Mouse (Mus musculus) stomach, embryonic 16.5 days (tissue): ENCODE measurements around the gene Ptprm. TPM values are rescaled to one million over a fixed set of nuclear protein-coding genes. Genes with fewer than 3 reads are reported as not detected.

Experiments used
- ATAC-seq: fragments of 200-750 bp; cut with Nextera tagmentation; 2 replicates; pipeline ENCODE4 v1.8.0; 2017; ENCODE audit warnings: moderate number of reproducible peaks, moderate TSS enrichment; ENCODE audit not compliant: insufficient read depth, low FRiP score
- H3K27ac ChIP-seq: fragments of 300-500 bp; sonication (generic); 2 replicates; pipeline ENCODE4 v1.5.1; 2014; ENCODE audit warnings: low read length
- H3K27me3 ChIP-seq: fragments of 300-500 bp; sonication (generic); 2 replicates; pipeline ENCODE4 v1.6.1; 2014; ENCODE audit warnings: low read length, control low read depth, mixed read lengths; ENCODE audit not compliant: control insufficient read depth, insufficient read depth
- H3K36me3 ChIP-seq: fragments of 300-500 bp; sonication (generic); 2 replicates; pipeline ENCODE4 v1.6.1; 2014; ENCODE audit warnings: low read length; ENCODE audit not compliant: control insufficient read depth, insufficient read depth
- H3K4me1 ChIP-seq: fragments of 300-500 bp; sonication (generic); 2 replicates; pipeline ENCODE4 v1.6.1; 2014; ENCODE audit warnings: low read length, control low read depth, mixed read lengths; ENCODE audit not compliant: control insufficient read depth, insufficient read depth
- H3K4me2 ChIP-seq: fragments of 300-500 bp; sonication (generic); 2 replicates; pipeline ENCODE4 v1.6.1; 2014; ENCODE audit warnings: low read depth, low read length, mixed read lengths
- H3K4me3 ChIP-seq: fragments of 300-500 bp; sonication (generic); replicated peaks from 2 replicates; pipeline ENCODE4 v1.5.1; 2014; ENCODE audit warnings: mild to moderate bottlenecking, low read length
- H3K9ac ChIP-seq: fragments of 300-500 bp; sonication (generic); 2 replicates; pipeline ENCODE4 v1.6.1; 2014; ENCODE audit warnings: low read length
- H3K9me3 ChIP-seq: fragments of 300-500 bp; sonication (generic); replicated peaks from 2 replicates; pipeline ENCODE4 v1.6.1; 2016; ENCODE audit warnings: low read length, control low read depth; ENCODE audit not compliant: control insufficient read depth
- WGBS: fragments of 180-500 bp; shearing (Covaris S2); extraction: QIAGEN DNeasy Blood & Tissue Kit; methylation state at CpG from one replicate; pipeline ENCODE4 v1.1.7; 2014; 5-methylcytosine and 5-hydroxymethylcytosine counted together
- microRNA-seq: library from miRNA; unstranded; fragments of <30 nt; microRNA quantifications from one replicate; pipeline ENCODE4, GENCODE M21; 2016
- polyA plus RNA-seq: library from polyadenylated mRNA; unstranded; fragments of >200 nt; fragmentation: Nextera tagmentation; extraction: Ambion mirVana; gene quantifications from 2 replicates; pipeline ENCODE4 v1.2.1, GENCODE M21; 2015

Gene Ptprm
- polyA plus RNA-seq, 1 experiment from 2014 or later = 10.8 TPM

- 82% methylated on average over 3 of the region's 3 CpGs for WGBS
- ATAC-seq = no peak
Measured at GRCm38 (mm10) chr17:66665201-66665756, 689.0 kb downstream of the Ptprm start.

GRCm38 (mm10) chr17:66664796-66665195, 689.5 kb downstream of the Ptprm start:
- H3K9ac ChIP-seq = no peak overlapping the region
- H3K4me3 ChIP-seq = no peak overlapping the region
- H3K36me3 ChIP-seq = no peaks in the 10 kb centered on the region
- H3K4me2 ChIP-seq = no peak overlapping the region
- H3K9me3 ChIP-seq = no peaks in the 10 kb centered on the region
- H3K27me3 ChIP-seq = no peaks in the 10 kb centered on the region
- 41% methylated on average over 10 of the region's 10 CpGs for WGBS
- H3K4me1 ChIP-seq = no peaks in the 10 kb centered on the region
- no peak overlapping the region for H3K27ac ChIP-seq
- ATAC-seq = no peak

More at GRCm38 (mm10) chr17:66665201-66665756, 689.0 kb downstream of the Ptprm start:
- H3K4me1 ChIP-seq = no peaks in the 10 kb centered on the region
- no peaks in the 10 kb centered on the region for H3K27me3 ChIP-seq
- H3K4me3 ChIP-seq = no peak overlapping the region
- no peak overlapping the region for H3K9ac ChIP-seq
- no peaks in the 10 kb centered on the region for H3K36me3 ChIP-seq
- no peak overlapping the region for H3K4me2 ChIP-seq
- no peak overlapping the region for H3K27ac ChIP-seq
- H3K9me3 ChIP-seq = no peaks in the 10 kb centered on the region

GRCm38 (mm10) chr17:66659242-66659641, 695.0 kb downstream of the Ptprm start:
- Histone ChIP-seq H3K27ac (no peak overlapping the region), H3K36me3 (no peaks in the 10 kb centered on the region), H3K9me3 (no peaks in the 10 kb centered on the region), H3K4me2 (no peak overlapping the region), H3K4me3 (no peak overlapping the region), H3K4me1 (no peaks in the 10 kb centered on the region), H3K9ac (no peak overlapping the region), H3K27me3 (no peaks in the 10 kb centered on the region)
- no peak for ATAC-seq
- WGBS = 55% methylated on average over 3 of the region's 3 CpGs

- WGBS = 84% methylated on average over 7 of the region's 7 CpGs
- Histone ChIP-seq H3K4me3 (no peak overlapping the region), H3K9ac (no peak overlapping the region), H3K9me3 (no peaks in the 10 kb centered on the region), H3K27me3 (no peaks in the 10 kb centered on the region), H3K36me3 (no peaks in the 10 kb centered on the region), H3K4me1 (no peaks in the 10 kb centered on the region), H3K27ac (no peak overlapping the region), H3K4me2 (no peak overlapping the region)
- no peak for ATAC-seq
Measured at GRCm38 (mm10) chr17:66637951-66638722, 716.1 kb downstream of the Ptprm start.

GRCm38 (mm10) chr17:66619996-66620656, 734.1 kb downstream of the Ptprm start:
- Histone ChIP-seq H3K9me3 (no peaks in the 10 kb centered on the region), H3K9ac (no peak overlapping the region), H3K27me3 (no peaks in the 10 kb centered on the region), H3K4me3 (no peak overlapping the region), H3K36me3 (no peaks in the 10 kb centered on the region), H3K4me2 (no peak overlapping the region), H3K27ac (no peak overlapping the region), H3K4me1 (no peaks in the 10 kb centered on the region)
- WGBS = 73% methylated on average over 13 of the region's 13 CpGs
- no peak for ATAC-seq

GRCm38 (mm10) chr17:66619255-66619826, 734.9 kb downstream of the Ptprm start:
- H3K27ac ChIP-seq = no peak overlapping the region
- no peak overlapping the region for H3K4me3 ChIP-seq
- no peak overlapping the region for H3K4me2 ChIP-seq
- no peak for ATAC-seq
- no peaks in the 10 kb centered on the region for H3K9me3 ChIP-seq
- 85% methylated on average over 3 of the region's 3 CpGs for whole genome bisulfite sequencing
- H3K27me3 ChIP-seq = no peaks in the 10 kb centered on the region
- no peaks in the 10 kb centered on the region for H3K4me1 ChIP-seq
- H3K9ac ChIP-seq = no peak overlapping the region
- H3K36me3 ChIP-seq = no peaks in the 10 kb centered on the region

Small RNAs within 50 kb of the gene (microRNA-seq; reads per million reads assigned to microRNA genes)
- gene Mir5709 = not detected
